Comparison of ENCODE assay signal across 9 mouse cellular contexts in the genomic region with DNA sequence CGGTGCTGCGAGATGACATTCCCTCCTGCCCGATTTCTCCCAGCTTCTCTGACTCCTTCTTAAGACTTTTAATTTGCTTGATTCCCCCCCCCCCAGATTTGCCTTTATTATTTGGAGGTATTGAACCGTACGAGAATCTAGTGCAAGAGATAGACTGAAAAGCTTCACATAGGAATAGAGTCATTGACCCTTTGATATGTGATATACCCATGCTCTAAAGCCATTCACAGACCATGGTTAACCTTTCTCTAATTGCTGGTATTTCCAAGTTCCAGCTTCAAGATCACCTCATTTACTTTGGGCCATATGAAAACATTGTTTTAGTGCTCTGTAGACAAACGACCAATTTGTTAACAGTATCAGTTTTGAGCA. TPM values are rescaled to one million over a fixed set of nuclear protein-coding genes. Genes with fewer than 3 reads are reported as not detected.
DNase-seq lines count a peak whose midpoint lies in the region; ATAC-seq and TF ChIP-seq lines count a peak whose summit lies in the region.
"Had no signal": no experiment of that assay in that cellular context is flagged by ENCODE, and none has a peak within 500 bp of the region (broad histone marks: within the 10 kb centered on the region; RNA-seq: fewer than 3 reads in every experiment).

No protein-coding gene starts in this region.

- no peaks in the 10 kb centered on the region for H3K9me3 ChIP-seq in heart, embryonic 13.5 days
- no peaks in the 10 kb centered on the region for H3K9me3 ChIP-seq in hindbrain, embryonic 14.5 days (ENCODE audit: control insufficient read depth, low read length)
- H3K9me3 ChIP-seq in midbrain, embryonic 12.5 days = no peaks in the 10 kb centered on the region

- DNase-seq in heart, postnatal 14 days = no peak
- DNase-seq in hindbrain, embryonic 14.5 days (ENCODE audit: low spot score) = no peak
- no peak for DNase-seq in layer of hippocampus, postnatal 14 days (ENCODE audit: low spot score in 2 of 2)
- DNase-seq in lung, postnatal 36 days = no peak
- DNase-seq in ovary, adult 18-20 months (ENCODE audit: low spot score) = no peak

- no peak for TF ChIP-seq CTCF in bone marrow macrophage, adult 2 months (IDR thresholded peaks at IDR 0.05; ENCODE audit: low read depth, low read length)

- H3K9ac ChIP-seq in heart, embryonic 13.5 days = peak overlapping the region; percentile 90
- peak overlapping the region; percentile 73 for H3K9ac ChIP-seq in hindbrain, embryonic 14.5 days
- peak overlapping the region; percentile 72 for H3K9ac ChIP-seq in midbrain, embryonic 12.5 days (replicated peaks)

- H3K27me3 ChIP-seq in heart, embryonic 13.5 days (replicated peaks) = no peaks in the 10 kb centered on the region
- no peaks in the 10 kb centered on the region for H3K27me3 ChIP-seq in hindbrain, embryonic 14.5 days (ENCODE audit: control insufficient read depth, insufficient read depth, low read length)
- H3K27me3 ChIP-seq in midbrain, embryonic 12.5 days = no peaks in the 10 kb centered on the region

- no peak for TF ChIP-seq POLR2A in bone marrow macrophage, adult 2 months (IDR thresholded peaks at IDR 0.05; ENCODE audit: borderline replicate concordance, low read depth, low read length)

- H3K36me3 ChIP-seq in heart, embryonic 13.5 days = peaks cover 13% of the 10 kb centered on the region
- H3K36me3 ChIP-seq in hindbrain, embryonic 14.5 days (replicated peaks; ENCODE audit: control insufficient read depth, insufficient read depth) = no peaks in the 10 kb centered on the region
- no peaks in the 10 kb centered on the region for H3K36me3 ChIP-seq in midbrain, embryonic 12.5 days

- H3K4me1 ChIP-seq in heart, embryonic 13.5 days = peaks cover 11% of the 10 kb centered on the region
- H3K4me1 ChIP-seq in bone marrow macrophage, adult 2 months (ENCODE audit: control insufficient read depth, insufficient read depth, low read length) = peaks cover 4% of the 10 kb centered on the region
- H3K4me1 ChIP-seq in hindbrain, embryonic 14.5 days (replicated peaks; ENCODE audit: control insufficient read depth, insufficient read depth, low read length) = no peaks in the 10 kb centered on the region
- peaks cover 9% of the 10 kb centered on the region for H3K4me1 ChIP-seq in midbrain, embryonic 12.5 days

- WGBS in heart, embryonic 13.5 days = 3% methylated on average over 6 of the region's 6 CpGs
- 7% methylated on average over 6 of the region's 6 CpGs for whole genome bisulfite sequencing in hindbrain, embryonic 14.5 days
- 10% methylated on average over 6 of the region's 6 CpGs for WGBS in midbrain, embryonic 12.5 days

- ATAC-seq in heart, embryonic 13.5 days (ENCODE audit: extremely low read depth, insufficient number of reproducible peaks, low FRiP score, low TSS enrichment) = no peak
- peak; percentile 35; the same call in 1 of the 2 replicates for ATAC-seq in hindbrain, embryonic 14.5 days (ENCODE audit: low FRiP score)
- ATAC-seq in midbrain, embryonic 12.5 days (ENCODE audit: low FRiP score, low read depth) = peak; percentile 31

- peak overlapping the region; percentile 94 for H3K27ac ChIP-seq in heart, embryonic 13.5 days (replicated peaks)
- H3K27ac ChIP-seq in bone marrow macrophage, adult 2 months (ENCODE audit: insufficient read depth, low read depth, low read length) = no peak overlapping the region
- peak overlapping the region; percentile 85 for H3K27ac ChIP-seq in hindbrain, embryonic 14.5 days
- H3K27ac ChIP-seq in midbrain, embryonic 12.5 days (replicated peaks) = peak overlapping the region; percentile 84; the same call in 1 of the 2 replicates

- intact Hi-C loops in heart, postnatal 14 days (cut with DNase I) = loop anchor here (5.0 kb wide), 1 partner anchor 60 kb away; no protein-coding TSS in a partner anchor

- H3K4me3 ChIP-seq in heart, embryonic 13.5 days = peak overlapping the region; percentile 82
- peak overlapping the region; percentile 84 for H3K4me3 ChIP-seq in bone marrow macrophage, adult 2 months (ENCODE audit: insufficient read depth, low read length)
- peak overlapping the region; percentile 55 for H3K4me3 ChIP-seq in hindbrain, embryonic 14.5 days (replicated peaks; ENCODE audit: low read length)
- H3K4me3 ChIP-seq in midbrain, embryonic 12.5 days = peak overlapping the region; percentile 72

- H3K4me2 ChIP-seq in heart, embryonic 13.5 days = peak overlapping the region; percentile 75
- peak overlapping the region; percentile 64 for H3K4me2 ChIP-seq in hindbrain, embryonic 14.5 days (replicated peaks)
- H3K4me2 ChIP-seq in midbrain, embryonic 12.5 days (replicated peaks) = peak overlapping the region; percentile 69

RNA-seq across cellular contexts. Expression of a gene that starts 0.5 kb away (rescaled TPM):
- polyA plus RNA-seq in heart, embryonic 13.5 days (2015; fragmentation: Nextera tagmentation; extraction: Ambion mirVana) = 12.1 and 14.6 TPM in 2 replicates
- 10 to 100 TPM; 23.4 to 26.2 TPM for total RNA-seq in heart, postnatal 14 days (2021)
- 2.5 and 3.5 TPM in 2 replicates for polyA plus RNA-seq in bone marrow macrophage, adult 2 months (2012; ENCODE audit: insufficient read depth, insufficient read length, missing spikeins)
- 16.6 and 16.7 TPM in 2 replicates for polyA plus RNA-seq in hindbrain, embryonic 14.5 days (2014; fragmentation: Nextera tagmentation; extraction: Ambion mirVana)
- 8.5 and 9.8 TPM in 2 replicates for polyA plus RNA-seq in midbrain, embryonic 12.5 days (2016; fragmentation: Nextera tagmentation; extraction: Ambion mirVana)
- total RNA-seq in layer of hippocampus, postnatal 14 days (2021) = 1 to 10 TPM; 8.5 to 9.4 TPM

RNA-seq across cellular contexts. Expression of a gene that starts 18.5 kb away (rescaled TPM):
- polyA plus RNA-seq in heart, embryonic 13.5 days (2015; fragmentation: Nextera tagmentation; extraction: Ambion mirVana) = not detected in 2 replicates
- not detected for total RNA-seq in heart, postnatal 14 days (2021)
- polyA plus RNA-seq in bone marrow macrophage, adult 2 months (2012; ENCODE audit: insufficient read depth, insufficient read length, missing spikeins) = not detected in 2 replicates
- 0.20 and 0.23 TPM in 2 replicates for polyA plus RNA-seq in hindbrain, embryonic 14.5 days (2014; fragmentation: Nextera tagmentation; extraction: Ambion mirVana)
- 0.08 and 0.20 TPM in 2 replicates for polyA plus RNA-seq in midbrain, embryonic 12.5 days (2016; fragmentation: Nextera tagmentation; extraction: Ambion mirVana)
- total RNA-seq in layer of hippocampus, postnatal 14 days (2021) = not detected
- total RNA-seq: layer of hippocampus, postnatal 10 days had no signal

RNA-seq across cellular contexts. Expression of a gene that starts 29.9 kb away (rescaled TPM):
- polyA plus RNA-seq in heart, embryonic 13.5 days (2015; fragmentation: Nextera tagmentation; extraction: Ambion mirVana) = 0.08 and 0.16 TPM in 2 replicates
- under 1 TPM; 0.27 to 0.53 TPM for total RNA-seq in heart, postnatal 14 days (2021)
- polyA plus RNA-seq in bone marrow macrophage, adult 2 months (2012; ENCODE audit: insufficient read depth, insufficient read length, missing spikeins) = not detected in 2 replicates
- polyA plus RNA-seq in hindbrain, embryonic 14.5 days (2014; fragmentation: Nextera tagmentation; extraction: Ambion mirVana) = 4.1 and 5.5 TPM in 2 replicates
- 2.0 and 3.3 TPM in 2 replicates for polyA plus RNA-seq in midbrain, embryonic 12.5 days (2016; fragmentation: Nextera tagmentation; extraction: Ambion mirVana)
- under 1 TPM in 1 of 2 experiments, not detected in 1; 0.53 TPM for total RNA-seq in layer of hippocampus, postnatal 14 days (2021)

RNA-seq across cellular contexts. Expression of a gene that starts 55.7 kb away (rescaled TPM):
- 0.07 TPM in 1 of 2 replicates, not detected in the other for polyA plus RNA-seq in heart, embryonic 13.5 days (2015; fragmentation: Nextera tagmentation; extraction: Ambion mirVana)
- under 1 TPM; 0.05 to 0.07 TPM for total RNA-seq in heart, postnatal 14 days (2021)
- not detected in 2 replicates for polyA plus RNA-seq in bone marrow macrophage, adult 2 months (2012; ENCODE audit: insufficient read depth, insufficient read length, missing spikeins)
- 4.0 and 4.3 TPM in 2 replicates for polyA plus RNA-seq in hindbrain, embryonic 14.5 days (2014; fragmentation: Nextera tagmentation; extraction: Ambion mirVana)
- polyA plus RNA-seq in midbrain, embryonic 12.5 days (2016; fragmentation: Nextera tagmentation; extraction: Ambion mirVana) = 1.6 and 2.5 TPM in 2 replicates
- total RNA-seq in layer of hippocampus, postnatal 14 days (2021) = 1 to 10 TPM; 5.9 to 7.1 TPM
